Mouse (Mus musculus) layer of hippocampus, adult 18-20 months (tissue): Measurements from ENCODE around the gene Nostrin. TPM values are rescaled to one million over a fixed set of nuclear protein-coding genes. Genes with fewer than 3 reads are reported as not detected.

Experiments used
- DNase-seq, 2 experiments: peaks; one replicate each; pipeline ENCODE4 v3.0.0; 2022; ENCODE audit warnings: low spot score in 2 of 2
- long read RNA-seq: library from polyadenylated mRNA; stranded (forward); transcript quantifications from one replicate; pipeline ENCODE4 v2.0.0, GENCODE M21; 2021
- total RNA-seq, 2 experiments: library from RNA; stranded (reverse); gene quantifications; 2 replicates each; pipeline ENCODE4 v1.2.3; 2021

Nostrin gene
- total RNA-seq: 1 to 10 TPM; 5.4 to 6.0 TPM
- long read RNA-seq, partial matches to known transcripts: 1 of 5 reads
- long read RNA-seq, other reads (novel, unspliced or antisense): 0 of 5 reads

DNA sequence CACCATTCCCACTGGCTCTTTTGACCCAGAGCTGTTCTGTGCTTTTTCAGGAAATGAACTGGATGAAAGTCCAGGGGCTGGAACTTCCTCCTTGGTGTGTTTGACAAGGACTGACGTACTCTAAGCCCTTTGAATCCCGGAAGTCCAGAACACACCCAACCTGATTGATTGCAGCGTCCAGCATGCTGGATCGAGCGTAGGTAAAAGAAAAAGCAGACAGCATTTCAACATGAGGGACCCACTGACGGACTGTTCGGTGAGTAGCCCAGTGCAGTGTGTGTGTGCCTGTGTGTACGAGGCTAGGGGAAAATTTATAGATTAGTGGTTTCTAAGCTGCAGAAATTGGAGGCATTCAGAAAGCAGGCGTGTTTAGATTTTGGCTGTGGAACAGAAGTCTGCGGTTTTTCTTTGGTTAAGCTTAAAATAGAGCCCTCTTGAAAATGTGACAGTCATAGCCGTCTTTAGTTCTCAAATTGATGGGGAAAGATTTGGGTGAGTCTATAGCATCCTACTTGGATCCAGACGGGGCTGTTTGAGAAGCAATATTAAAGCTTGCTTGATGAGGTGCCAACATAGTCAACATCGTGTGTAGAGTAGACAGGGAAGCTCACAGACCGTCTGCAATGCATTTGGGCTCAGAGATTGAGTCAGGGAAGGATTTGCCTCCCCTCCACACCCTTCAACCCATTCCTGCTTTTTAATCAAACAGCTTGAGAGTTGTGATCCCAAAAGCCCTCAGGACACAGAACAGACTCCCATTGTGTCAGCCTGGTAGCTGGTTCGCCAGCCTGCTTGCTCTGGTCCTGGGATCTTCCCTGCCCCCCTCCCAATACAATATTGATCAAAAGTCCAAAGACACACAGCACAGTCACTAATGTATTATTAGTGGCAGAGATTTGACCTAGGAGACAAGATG is at the start of gene Nostrin:
TSS of gene Nostrin (plus strand) at position 140 of the 916 bp plus-strand sequence.
- no peak for DNase-seq

- no peak for DNase-seq
These were observed 48.9 kb upstream of the Nostrin start for GRCm38 (mm10) chr2:69086505-69087260.

DNA sequence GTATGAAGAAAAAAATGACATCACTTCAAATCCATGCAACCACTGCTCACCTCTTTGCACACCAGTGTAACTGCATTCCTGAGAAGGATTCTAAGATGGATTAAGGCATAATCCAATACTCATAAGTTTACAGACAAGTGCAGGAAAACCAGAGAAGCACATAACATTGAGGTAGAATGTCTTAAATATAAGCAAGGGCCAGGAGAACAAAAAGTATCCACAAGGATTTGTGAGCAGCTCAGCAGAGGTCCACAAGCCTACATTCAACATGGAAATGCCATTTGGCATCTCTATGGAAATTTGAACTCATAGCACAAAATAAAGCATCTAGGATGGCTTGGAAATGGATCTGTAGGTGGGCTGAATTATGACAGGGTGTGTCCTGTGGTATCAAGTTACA is 39.8 kb upstream of the Nostrin start:
- DNase-seq: no peak

GRCm38 (mm10) chr2:69096821-69097220 is 38.8 kb upstream of the Nostrin start:
- peak; percentile 45 to 85 for DNase-seq

DNA sequence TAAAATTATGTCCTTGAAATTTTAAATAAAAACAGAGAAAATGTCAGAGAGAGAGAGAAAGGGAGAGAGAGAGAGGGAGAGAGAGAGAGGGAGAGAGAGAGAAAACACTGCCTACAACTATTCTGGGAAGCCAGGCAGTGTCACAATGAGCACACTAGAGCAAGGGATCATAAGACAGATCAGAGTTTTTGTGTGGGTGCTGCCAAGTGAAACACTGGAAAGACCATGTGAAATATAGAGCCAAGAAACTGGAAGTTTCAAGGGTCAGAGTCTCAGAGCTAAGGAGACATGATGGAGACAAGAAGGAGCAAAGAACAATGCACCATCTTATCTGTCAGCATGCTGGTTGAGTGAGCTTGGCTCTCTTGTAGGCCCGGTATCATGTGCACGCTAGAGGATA is 38.1 kb upstream of the Nostrin start:
- no peak for DNase-seq

DNA sequence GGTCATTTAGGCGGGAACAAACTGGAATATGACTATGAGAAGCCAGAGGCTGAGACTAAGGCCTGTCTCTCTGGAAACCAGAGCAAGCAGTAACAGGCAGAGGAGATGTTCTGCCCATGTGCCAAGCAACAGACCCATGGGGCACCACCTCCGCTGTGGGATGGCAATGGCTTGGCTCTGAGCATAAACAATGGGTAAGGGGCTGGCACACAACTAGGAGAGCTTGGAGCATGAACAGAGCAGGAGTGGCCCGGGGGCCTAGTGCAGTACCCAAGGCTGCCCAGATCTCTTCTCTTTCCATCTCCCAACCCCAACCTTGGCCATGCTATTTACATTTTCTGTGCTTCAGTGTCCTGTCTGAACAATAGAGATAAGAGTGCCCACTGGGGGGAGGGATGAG is 36.9 kb upstream of the Nostrin start:
- DNase-seq: no peak

DNA sequence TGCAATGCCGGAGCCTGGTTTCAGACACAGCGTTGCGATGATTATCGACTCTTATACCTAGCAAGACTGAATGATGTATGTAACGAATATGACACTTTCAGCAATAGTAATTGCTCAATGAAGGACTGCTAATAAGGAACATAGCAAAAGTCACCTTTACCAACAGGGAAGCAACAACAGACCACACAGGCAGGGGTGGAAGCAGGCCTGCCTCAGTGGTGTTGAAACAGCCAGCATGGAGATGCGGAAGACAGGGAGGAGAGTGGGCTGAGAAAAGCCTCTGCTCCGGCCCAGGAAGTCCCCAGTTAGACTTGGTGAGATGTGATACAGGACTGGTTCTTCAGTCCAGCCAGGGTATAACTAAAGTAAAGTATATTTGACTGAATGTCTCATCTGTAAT is 36.5 kb upstream of the Nostrin start:
- no peak for DNase-seq

GRCm38 (mm10) chr2:69100706-69101105 is 34.9 kb upstream of the Nostrin start:
- DNase-seq: no peak

- no peak for DNase-seq
These were observed 32.1 kb upstream of the Nostrin start for GRCm38 (mm10) chr2:69103526-69103925.

DNA sequence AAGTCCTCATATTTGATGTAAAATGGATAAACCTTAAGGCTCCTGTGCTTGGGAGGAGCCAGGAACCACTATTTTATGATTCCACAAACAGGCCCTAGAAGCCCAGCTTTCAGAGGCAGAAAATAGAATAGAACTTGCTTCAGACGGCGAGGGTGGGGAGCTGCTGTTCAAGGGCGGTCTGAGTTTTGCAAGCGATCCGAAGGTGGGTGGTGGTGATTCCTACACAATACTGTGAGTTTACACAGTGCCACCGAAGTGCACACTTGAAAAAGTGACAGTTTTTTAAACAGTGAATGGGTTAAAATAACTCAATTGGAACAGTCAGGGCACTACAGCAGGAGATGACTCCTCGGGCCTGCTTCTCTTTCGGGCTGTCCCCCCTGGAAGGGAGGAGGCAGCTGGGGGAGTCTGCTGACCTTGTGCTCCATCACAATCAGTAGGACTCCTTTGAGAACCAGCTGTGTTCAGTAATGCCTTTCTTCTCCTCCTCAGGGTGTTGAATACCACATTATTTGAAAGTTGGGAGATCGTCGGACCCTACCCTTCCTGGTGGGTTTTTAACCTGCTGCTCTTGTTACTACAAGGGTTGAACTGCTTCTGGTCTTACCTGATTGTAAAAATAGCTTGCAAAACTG is 31.0 kb upstream of the Nostrin start:
- peak in 1 of 2 experiments; percentile 63 for DNase-seq

DNA sequence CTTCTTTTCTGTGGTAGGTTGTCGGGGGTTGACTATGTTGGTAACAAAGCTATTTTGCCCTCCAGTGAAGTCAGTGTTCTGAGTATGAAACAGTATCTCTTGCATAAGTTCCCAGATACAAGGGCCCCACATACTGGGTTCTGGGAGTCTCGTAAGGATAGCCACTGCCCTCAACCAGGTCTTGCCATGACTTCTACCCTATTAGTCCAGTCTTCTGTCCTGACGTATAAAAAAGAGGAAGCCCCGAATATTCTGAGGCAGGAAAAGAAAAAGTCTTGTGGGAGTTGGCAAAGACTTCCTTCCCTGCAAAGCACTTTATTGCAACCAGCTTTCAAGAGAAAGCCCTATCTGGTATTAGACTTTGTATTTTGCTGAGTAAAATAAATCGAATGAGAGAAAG is 26.4 kb upstream of the Nostrin start:
- DNase-seq: no peak

GRCm38 (mm10) chr2:69109710-69110109 is 25.9 kb upstream of the Nostrin start:
- DNase-seq: peak in 1 of 2 experiments; percentile 56

- no peak for DNase-seq
These were observed 23.0 kb upstream of the Nostrin start for GRCm38 (mm10) chr2:69112609-69113008.

DNA sequence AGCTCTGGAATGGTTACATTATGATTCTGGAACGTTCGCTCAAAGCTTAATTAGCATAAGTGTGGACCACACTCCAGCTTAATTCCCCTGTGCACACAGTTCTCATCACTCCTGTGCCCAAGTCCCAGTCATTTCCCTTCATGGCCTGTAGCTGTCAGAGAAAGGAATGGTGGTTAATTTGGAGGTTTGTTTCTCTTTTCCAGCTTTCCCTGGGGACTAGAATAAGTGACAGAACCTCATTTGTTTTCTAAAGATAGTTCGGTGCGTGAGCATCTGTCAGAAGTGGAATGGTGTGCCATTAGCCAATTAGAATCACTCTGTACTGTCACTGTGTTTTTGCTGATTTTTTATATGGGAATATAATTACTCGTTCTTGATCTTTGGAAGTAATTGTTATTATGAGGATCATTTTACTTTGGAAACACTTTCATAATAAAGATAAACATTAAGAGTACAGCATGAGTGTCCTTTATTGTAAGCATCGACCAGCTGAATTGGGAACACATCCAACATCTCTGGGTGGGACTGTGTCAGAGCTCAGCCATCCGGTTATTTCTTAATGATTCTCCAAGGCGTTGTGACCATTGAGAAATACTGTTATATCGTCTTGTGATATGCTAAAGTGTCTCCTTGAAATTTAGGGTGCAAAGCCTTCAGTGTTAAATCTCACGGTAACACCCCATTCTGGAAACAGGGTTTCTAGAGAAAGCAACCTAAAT is 21.6 kb upstream of the Nostrin start:
- DNase-seq: no peak

DNA sequence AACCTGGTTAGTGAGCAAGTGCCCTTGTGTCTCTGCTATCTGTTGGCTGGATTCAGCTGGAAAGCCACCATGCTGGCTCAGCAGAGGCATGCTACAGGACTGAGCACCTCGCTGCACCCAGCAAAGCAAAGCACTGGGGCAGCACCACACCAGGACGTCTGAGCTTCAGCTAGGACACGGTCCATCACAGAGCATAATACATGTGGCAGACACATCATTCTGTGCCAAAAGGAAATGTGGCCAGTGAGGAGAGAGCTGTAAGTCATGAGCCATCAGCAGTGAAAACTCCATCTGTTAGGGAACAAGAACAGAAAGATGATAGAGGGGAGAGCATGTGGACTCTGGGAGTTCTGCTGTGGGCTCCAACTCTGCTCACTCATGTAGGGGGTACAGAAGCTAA is 19.7 kb upstream of the Nostrin start:
- DNase-seq: no peak

- peak in 1 of 2 experiments; percentile 65 for DNase-seq
These were observed 18.8 kb upstream of the Nostrin start for GRCm38 (mm10) chr2:69116767-69117166.

DNA sequence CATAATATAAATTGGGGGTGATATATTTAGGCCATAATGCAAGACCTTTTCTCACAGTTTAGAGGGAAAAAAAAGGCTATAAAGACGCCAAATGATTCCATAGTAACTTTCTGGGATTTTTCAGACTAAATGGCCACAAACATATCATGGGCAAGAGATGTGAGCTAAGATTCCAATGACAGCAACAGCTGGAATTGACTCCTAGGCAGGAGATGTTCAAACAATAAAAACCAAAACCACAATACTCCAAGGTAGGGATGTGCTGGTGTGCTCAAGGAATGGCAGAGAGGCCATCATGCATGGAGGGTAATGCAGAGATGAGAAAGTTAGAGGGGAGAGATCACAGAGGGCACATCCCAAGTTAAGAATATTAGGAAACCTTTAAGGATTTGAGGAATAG is 16.6 kb upstream of the Nostrin start:
- no peak for DNase-seq

DNA sequence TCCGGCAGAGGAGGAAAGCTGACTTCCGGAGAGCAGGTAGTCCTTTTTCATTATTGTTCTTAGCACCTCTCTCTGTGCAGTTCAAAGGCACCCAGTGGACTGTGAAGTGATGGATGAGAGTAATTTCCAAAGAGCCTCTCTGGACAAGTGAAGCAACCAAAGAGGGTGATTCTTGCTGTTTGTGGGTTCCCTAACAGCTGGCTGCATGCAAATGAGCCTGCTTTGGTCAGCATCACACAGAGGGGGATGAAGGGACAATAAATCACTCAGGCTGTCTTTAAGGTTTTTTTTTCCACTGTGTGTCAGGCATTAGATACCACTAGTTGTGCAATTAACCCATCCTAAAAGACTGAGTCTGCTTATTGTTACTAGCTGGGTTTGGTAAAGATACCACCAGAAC is 15.9 kb upstream of the Nostrin start:
- no peak for DNase-seq

- DNase-seq: no peak
These were observed 13.9 kb upstream of the Nostrin start for GRCm38 (mm10) chr2:69121681-69122080.

GRCm38 (mm10) chr2:69125425-69125824 is 10.2 kb upstream of the Nostrin start:
- no peak for DNase-seq

DNA sequence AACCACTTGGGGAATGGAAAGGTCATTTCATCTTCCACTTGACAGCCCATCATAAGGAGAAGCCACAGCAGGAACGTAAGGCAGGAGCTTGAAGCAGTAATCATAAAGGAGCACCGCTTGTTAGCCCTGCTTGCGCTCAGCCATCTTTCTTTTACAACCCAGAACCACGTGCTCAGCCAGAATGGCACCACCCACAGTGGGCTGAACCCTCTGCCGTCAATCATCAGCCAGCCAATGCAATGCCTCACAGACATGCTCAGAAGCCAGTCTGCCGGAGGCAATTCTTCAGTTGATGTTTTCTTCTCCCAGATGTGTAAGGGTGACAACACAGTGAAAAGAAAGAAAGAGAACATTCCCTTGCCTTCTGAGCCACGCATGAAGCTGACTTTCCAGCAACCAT is 7.3 kb upstream of the Nostrin start:
- no peak for DNase-seq
